Mouse (Mus musculus): ENCODE measurements around the gene Relb.

- no peak; the same call in 1 of the 2 replicates for TF ChIP-seq CTCF (IDR thresholded peaks at IDR 0.05; ENCODE audit: borderline replicate concordance, control insufficient read depth, extremely low read depth, insufficient read depth, low read length, poor library complexity)
- TF ChIP-seq POLR2A (IDR thresholded peaks at IDR 0.05; ENCODE audit: control insufficient read depth, extremely low read depth, insufficient read depth, low read length, poor library complexity) = no peak
Measured at GRCm38 (mm10) chr7:19589917-19590316, 39.3 kb downstream of the Relb start.

All from thymus, adult 2 months (tissue).